Mouse (Mus musculus): ENCODE data around the gene Gm49325. TPM values are rescaled to one million over a fixed set of nuclear protein-coding genes. Genes with fewer than 3 reads are reported as not detected.

Gm49325 gene
- polyA plus RNA-seq, 1 experiment from 2014 or later = 15.7 TPM

- 97% methylated on average over 7 of the region's 7 CpGs for WGBS
- Histone ChIP-seq H3K36me3 (replicated peaks) (peaks cover 64% of the 10 kb centered on the region), H3K27me3 (no peaks in the 10 kb centered on the region)
These were observed 10.9 kb downstream of the Gm49325 start for GRCm38 (mm10) chr10:77616926-77617325.

GRCm38 (mm10) chr10:77621546-77621945, 15.5 kb downstream of the Gm49325 start:
- no peak for ATAC-seq (ENCODE audit: low FRiP score)
- Histone ChIP-seq H3K4me3 (replicated peaks) (peak overlapping the region; percentile 99), H3K9me3 (no peaks in the 10 kb centered on the region), H3K36me3 (replicated peaks) (peaks cover 29% of the 10 kb centered on the region), H3K4me1 (peaks cover 32% of the 10 kb centered on the region), H3K27ac (peak overlapping the region; percentile 86), H3K27me3 (no peaks in the 10 kb centered on the region), H3K9ac (peak overlapping the region; percentile 95), H3K4me2 (peak overlapping the region; percentile 81)
- 71% methylated on average over 8 of the region's 8 CpGs for WGBS

More at GRCm38 (mm10) chr10:77616926-77617325, 10.9 kb downstream of the Gm49325 start:
- no peak overlapping the region for H3K9ac ChIP-seq
- no peak for ATAC-seq (ENCODE audit: low FRiP score)
- H3K27ac ChIP-seq = no peak overlapping the region
- no peak overlapping the region for H3K4me2 ChIP-seq
- H3K9me3 ChIP-seq = no peaks in the 10 kb centered on the region
- H3K4me3 ChIP-seq (replicated peaks) = no peak overlapping the region
- H3K4me1 ChIP-seq = no peaks in the 10 kb centered on the region

- Histone ChIP-seq H3K4me2 (peak within 1 kb of the TSS; percentile 81), H3K4me1 (peaks cover 32% of the 10 kb centered on the region), H3K36me3 (replicated peaks) (peaks cover 22% of the 10 kb centered on the region), H3K27me3 (no peaks in the 10 kb centered on the region), H3K9me3 (no peaks in the 10 kb centered on the region), H3K27ac (peak within 1 kb of the TSS; percentile 86), H3K9ac (peak within 1 kb of the TSS; percentile 95), H3K4me3 (replicated peaks) (peak within 1 kb of the TSS; percentile 99)
- peak; percentile 94 for ATAC-seq (ENCODE audit: low FRiP score)
- under 1% methylated on average over 95 of the region's 96 CpGs for WGBS
These were observed 16.3 kb downstream of the Gm49325 start, which contains the start of gene Ube2g2 for GRCm38 (mm10) chr10:77622055-77622988. Ube2g2 (plus strand) TSS chr10:77622275.

- H3K4me2 ChIP-seq = peak overlapping the region; percentile 81
- H3K9me3 ChIP-seq = no peaks in the 10 kb centered on the region
- H3K36me3 ChIP-seq (replicated peaks) = peaks cover 14% of the 10 kb centered on the region; the same call in 1 of the 2 replicates
- ATAC-seq (ENCODE audit: low FRiP score) = no peak; the same call in 1 of the 2 replicates
- no peaks in the 10 kb centered on the region for H3K27me3 ChIP-seq
- H3K4me1 ChIP-seq = peaks cover 32% of the 10 kb centered on the region
- peak overlapping the region; percentile 95 for H3K9ac ChIP-seq
- WGBS = 4% methylated on average over 8 of the region's 8 CpGs
- H3K4me3 ChIP-seq (replicated peaks) = peak overlapping the region; percentile 99
- H3K27ac ChIP-seq = 0 out of 2 replicates have a peak overlapping the region, but pooled peaks have one; percentile 86
These were observed 17.1 kb downstream of the Gm49325 start for GRCm38 (mm10) chr10:77623069-77623492.

GRCm38 (mm10) chr10:77623639-77624400, 17.8 kb downstream of the Gm49325 start:
- H3K36me3 ChIP-seq (replicated peaks) = peaks cover 8% of the 10 kb centered on the region; the same call in 1 of the 2 replicates
- no peak for ATAC-seq (ENCODE audit: low FRiP score)
- WGBS = 88% methylated on average over 10 of the region's 10 CpGs
- H3K4me2 ChIP-seq = peak overlapping the region; percentile 81
- no peak overlapping the region for H3K27ac ChIP-seq
- no peaks in the 10 kb centered on the region for H3K9me3 ChIP-seq
- H3K4me3 ChIP-seq (replicated peaks) = peak overlapping the region; percentile 99
- peak overlapping the region; percentile 95 for H3K9ac ChIP-seq
- peaks cover 32% of the 10 kb centered on the region for H3K4me1 ChIP-seq
- H3K27me3 ChIP-seq = no peaks in the 10 kb centered on the region

- Histone ChIP-seq H3K4me1 (peaks cover 32% of the 10 kb centered on the region), H3K4me3 (replicated peaks) (no peak overlapping the region), H3K9ac (no peak overlapping the region), H3K27me3 (no peaks in the 10 kb centered on the region), H3K9me3 (no peaks in the 10 kb centered on the region), H3K4me2 (no peak overlapping the region), H3K27ac (no peak overlapping the region), H3K36me3 (replicated peaks) (peaks cover 8% of the 10 kb centered on the region; the same call in 1 of the 2 replicates)
- no peak for ATAC-seq (ENCODE audit: low FRiP score)
- WGBS = 81% methylated on average over 7 of the region's 7 CpGs
These were observed 18.6 kb downstream of the Gm49325 start for GRCm38 (mm10) chr10:77624570-77624995.

- ATAC-seq (ENCODE audit: low FRiP score) = no peak
These were observed 20.0 kb downstream of the Gm49325 start for GRCm38 (mm10) chr10:77626036-77626435.

GRCm38 (mm10) chr10:77626591-77626990, 20.6 kb downstream of the Gm49325 start:
- no peak for ATAC-seq (ENCODE audit: low FRiP score)

More at GRCm38 (mm10) chr10:77626036-77626435, 20.0 kb downstream of the Gm49325 start:
- Histone ChIP-seq H3K36me3 (replicated peaks) (peaks cover 8% of the 10 kb centered on the region), H3K4me1 (peaks cover 36% of the 10 kb centered on the region), H3K27me3 (no peaks in the 10 kb centered on the region), H3K27ac (no peak overlapping the region), H3K4me2 (no peak overlapping the region), H3K9me3 (no peaks in the 10 kb centered on the region), H3K4me3 (replicated peaks) (no peak overlapping the region), H3K9ac (no peak overlapping the region)
- 89% methylated on average over 7 of the region's 7 CpGs for WGBS

GRCm38 (mm10) chr10:77627497-77627896, 21.5 kb downstream of the Gm49325 start:
- no peak overlapping the region for H3K27ac ChIP-seq
- peaks cover 20% of the 10 kb centered on the region for H3K36me3 ChIP-seq (replicated peaks)
- H3K4me1 ChIP-seq = peaks cover 36% of the 10 kb centered on the region
- no peaks in the 10 kb centered on the region for H3K9me3 ChIP-seq
- H3K4me3 ChIP-seq (replicated peaks) = no peak overlapping the region
- H3K27me3 ChIP-seq = no peaks in the 10 kb centered on the region
- no peak overlapping the region for H3K4me2 ChIP-seq
- H3K9ac ChIP-seq = no peak overlapping the region
- WGBS = 29% methylated on average over 2 of the region's 2 CpGs
- ATAC-seq (ENCODE audit: low FRiP score) = peak; percentile 71

More at GRCm38 (mm10) chr10:77626591-77626990, 20.6 kb downstream of the Gm49325 start:
- no peak overlapping the region for H3K9ac ChIP-seq
- no peaks in the 10 kb centered on the region for H3K9me3 ChIP-seq
- H3K4me3 ChIP-seq (replicated peaks) = no peak overlapping the region
- no peak overlapping the region for H3K27ac ChIP-seq
- no peak overlapping the region for H3K4me2 ChIP-seq
- H3K4me1 ChIP-seq = peaks cover 36% of the 10 kb centered on the region
- WGBS = 87% methylated on average over 7 of the region's 7 CpGs
- peaks cover 14% of the 10 kb centered on the region for H3K36me3 ChIP-seq (replicated peaks)
- H3K27me3 ChIP-seq = no peaks in the 10 kb centered on the region

- H3K27me3 ChIP-seq = no peaks in the 10 kb centered on the region
- H3K4me1 ChIP-seq = peaks cover 24% of the 10 kb centered on the region
- no peaks in the 10 kb centered on the region for H3K9me3 ChIP-seq
- no peak overlapping the region for H3K4me3 ChIP-seq (replicated peaks)
- no peak overlapping the region for H3K4me2 ChIP-seq
- peaks cover 25% of the 10 kb centered on the region for H3K36me3 ChIP-seq (replicated peaks)
- ATAC-seq (ENCODE audit: low FRiP score) = no peak
- H3K27ac ChIP-seq = no peak overlapping the region
- H3K9ac ChIP-seq = no peak overlapping the region
- WGBS = 88% methylated on average over 3 of the region's 3 CpGs
These were observed 23.2 kb downstream of the Gm49325 start for GRCm38 (mm10) chr10:77629163-77629562.

GRCm38 (mm10) chr10:77629970-77630369, 24.0 kb downstream of the Gm49325 start:
- Histone ChIP-seq H3K9me3 (no peaks in the 10 kb centered on the region), H3K4me2 (no peak overlapping the region), H3K4me1 (peaks cover 19% of the 10 kb centered on the region), H3K36me3 (replicated peaks) (peaks cover 27% of the 10 kb centered on the region), H3K27me3 (no peaks in the 10 kb centered on the region), H3K4me3 (replicated peaks) (no peak overlapping the region), H3K27ac (no peak overlapping the region), H3K9ac (no peak overlapping the region)
- WGBS = 95% methylated on average over 1 of the region's 1 CpGs
- ATAC-seq (ENCODE audit: low FRiP score) = no peak

- Histone ChIP-seq H3K9ac (no peak overlapping the region), H3K4me1 (peaks cover 14% of the 10 kb centered on the region), H3K9me3 (no peaks in the 10 kb centered on the region), H3K36me3 (replicated peaks) (peaks cover 54% of the 10 kb centered on the region), H3K4me3 (replicated peaks) (no peak overlapping the region), H3K4me2 (no peak overlapping the region), H3K27ac (no peak overlapping the region), H3K27me3 (no peaks in the 10 kb centered on the region)
- no peak for ATAC-seq (ENCODE audit: low FRiP score)
- WGBS = 91% methylated on average over 6 of the region's 6 CpGs
These were observed 28.0 kb downstream of the Gm49325 start for GRCm38 (mm10) chr10:77634016-77634415.

Data from forebrain, embryonic 12.5 days (tissue).